Mouse (Mus musculus) liver, postnatal 0 days (tissue): ENCODE measurements around the gene Lman2. TPM values are rescaled to one million over a fixed set of nuclear protein-coding genes. Genes with fewer than 3 reads are reported as not detected.

Experiments
- ATAC-seq: fragments of 200-750 bp; cut with Nextera tagmentation; 2 replicates; pipeline ENCODE4 v1.8.0; 2017; ENCODE audit warnings: mild to moderate bottlenecking, moderate library complexity
- DNase-seq: peaks from one replicate; pipeline ENCODE4 v3.0.0-alpha.2; 2016
- H3K27ac ChIP-seq: fragments of 300-500 bp; sonication (generic); 2 replicates; pipeline ENCODE4 v1.5.1; 2014; ENCODE audit warnings: antibody characterized with exemption, moderate library complexity, mild to moderate bottlenecking, low read depth
- H3K27me3 ChIP-seq: fragments of 300-500 bp; sonication (generic); 2 replicates; pipeline ENCODE4 v1.6.1; 2014; ENCODE audit warnings: low read length, control low read depth, mixed read lengths; ENCODE audit not compliant: insufficient read depth
- H3K36me3 ChIP-seq: fragments of 300-500 bp; sonication (generic); replicated peaks from 2 replicates; pipeline ENCODE4 v1.6.1; 2014; ENCODE audit warnings: mild to moderate bottlenecking, control low read depth, low read length, moderate library complexity, mixed read lengths; ENCODE audit not compliant: insufficient read depth
- H3K4me1 ChIP-seq: fragments of 300-500 bp; sonication (generic); 2 replicates; pipeline ENCODE4 v1.6.1; 2014; ENCODE audit warnings: antibody characterized with exemption, mild to moderate bottlenecking, control low read depth; ENCODE audit not compliant: insufficient read depth
- H3K4me2 ChIP-seq: fragments of 300-500 bp; sonication (generic); 2 replicates; pipeline ENCODE4 v1.6.1; 2014; ENCODE audit warnings: low read depth, mild to moderate bottlenecking, low read length, moderate library complexity, mixed read lengths
- H3K4me3 ChIP-seq: fragments of 300-500 bp; sonication (generic); 2 replicates; pipeline ENCODE4 v1.5.1; 2014; ENCODE audit warnings: low read depth, low read length
- H3K9ac ChIP-seq: fragments of 300-500 bp; sonication (generic); replicated peaks from 2 replicates; pipeline ENCODE4 v1.6.1; 2014; ENCODE audit warnings: mild to moderate bottlenecking, moderate library complexity
- H3K9me3 ChIP-seq: fragments of 300-500 bp; sonication (generic); 2 replicates; pipeline ENCODE4 v1.6.1; 2016; ENCODE audit warnings: mild to moderate bottlenecking, control low read depth, low read length, mixed read lengths
- CTCF ChIP-seq: sonication (generic); IDR thresholded peaks from 2 replicates; pipeline ENCODE4 v1.5.1; 2016; ENCODE audit warnings: antibody characterized with exemption, low read depth
- EP300 ChIP-seq: IDR thresholded peaks from 2 replicates; pipeline ENCODE4 v1.6.1; 2016; ENCODE audit warnings: antibody characterized with exemption, low read depth, mild to moderate bottlenecking
- WGBS: fragments of 180-500 bp; shearing (Covaris S2); extraction: QIAGEN DNeasy Blood & Tissue Kit; methylation state at CpG from one replicate; pipeline ENCODE4 v1.1.7; 2014; ENCODE audit not compliant: insufficient replicate concordance; 5-methylcytosine and 5-hydroxymethylcytosine counted together
- polyA plus RNA-seq: library from polyadenylated mRNA; unstranded; fragments of >200 nt; fragmentation: Nextera tagmentation; extraction: Ambion mirVana; gene quantifications from 2 replicates; pipeline ENCODE4 v1.2.1, GENCODE M21; 2015

Gene Lman2
- 50.5 and 56.0 TPM in 2 replicates for polyA plus RNA-seq

DNA sequence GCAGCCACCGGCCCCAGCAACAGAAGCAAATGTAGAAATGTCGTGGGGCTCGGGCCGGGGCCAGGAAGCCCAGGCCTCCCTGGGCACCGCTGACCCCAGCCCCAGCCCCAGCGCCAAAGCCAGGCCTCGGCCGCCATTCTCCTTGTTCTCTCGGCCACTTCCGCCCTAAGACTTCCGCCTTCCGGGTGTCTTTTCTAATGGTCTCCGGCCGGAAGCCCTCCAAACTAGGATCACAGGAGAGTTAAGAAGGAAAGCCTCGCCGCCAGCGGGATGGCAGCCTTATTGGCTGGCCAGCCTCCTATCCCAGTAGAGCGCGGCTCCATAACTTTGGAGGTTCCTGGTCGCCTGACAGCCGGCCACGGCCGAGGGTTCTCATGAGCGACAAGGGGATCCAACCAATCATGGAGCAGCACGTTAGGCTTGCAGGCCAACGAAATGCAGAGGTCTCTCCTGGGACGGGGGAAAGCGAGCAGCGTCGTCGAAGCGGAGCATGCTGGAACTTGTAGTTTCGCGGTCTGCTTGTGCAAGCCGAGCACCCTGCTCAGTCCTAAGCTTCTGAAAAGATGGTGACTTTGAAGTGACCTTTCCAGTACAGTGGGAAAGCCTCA is at the start of gene Lman2:
Gene Lman2, minus strand, starts transcription at position 331 of the 608 bp plus-strand sequence.
- no peaks in the 10 kb centered on the region for H3K9me3 ChIP-seq
- peaks cover 18% of the 10 kb centered on the region for H3K36me3 ChIP-seq
- peak within 1 kb of the TSS; percentile 98 for H3K9ac ChIP-seq
- H3K4me3 ChIP-seq: peak within 1 kb of the TSS; percentile 99
- DNase-seq: peak; percentile 94
- TF ChIP-seq CTCF: no peak
- peak; percentile 55; the same call in 1 of the 2 replicates for TF ChIP-seq EP300
- peaks cover 20% of the 10 kb centered on the region for H3K4me1 ChIP-seq
- H3K27ac ChIP-seq: peak within 1 kb of the TSS; percentile 98
- no peaks in the 10 kb centered on the region for H3K27me3 ChIP-seq
- peak within 1 kb of the TSS; percentile 86 for H3K4me2 ChIP-seq
- ATAC-seq: peak; percentile 97
- 0% methylated on average over 35 of the region's 35 CpGs for WGBS

DNA sequence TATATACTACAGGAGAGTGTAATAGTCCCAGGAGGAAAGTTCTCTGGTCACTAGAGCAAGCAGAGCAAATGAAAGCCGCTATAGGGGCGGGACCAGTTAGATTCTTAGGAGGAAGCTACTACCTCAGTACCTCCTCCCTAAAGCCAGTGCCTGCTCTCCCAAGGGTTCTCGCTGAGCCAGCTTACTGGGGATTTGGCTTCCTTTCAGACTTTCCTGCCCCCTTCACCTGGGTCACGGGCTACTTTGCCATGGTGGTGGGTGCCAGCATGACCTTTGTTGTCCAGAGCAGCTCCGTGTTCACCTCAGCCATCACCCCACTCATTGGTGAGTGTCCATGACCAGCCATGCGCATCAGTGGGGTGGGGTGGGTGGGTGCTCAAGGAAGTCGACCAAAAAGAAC is 49.2 kb upstream of the Lman2 start:
- TF ChIP-seq EP300: no peak
- no peak for TF ChIP-seq CTCF
- WGBS: 65% methylated on average over 7 of the region's 7 CpGs
- Histone ChIP-seq H3K27ac (no peak overlapping the region), H3K9ac (no peak overlapping the region), H3K27me3 (peaks cover 33% of the 10 kb centered on the region), H3K4me1 (no peaks in the 10 kb centered on the region; the same call in 1 of the 2 replicates), H3K9me3 (no peaks in the 10 kb centered on the region), H3K36me3 (no peaks in the 10 kb centered on the region), H3K4me3 (no peak overlapping the region), H3K4me2 (no peak overlapping the region)
- ATAC-seq (no peak), DNase-seq (no peak)

DNA sequence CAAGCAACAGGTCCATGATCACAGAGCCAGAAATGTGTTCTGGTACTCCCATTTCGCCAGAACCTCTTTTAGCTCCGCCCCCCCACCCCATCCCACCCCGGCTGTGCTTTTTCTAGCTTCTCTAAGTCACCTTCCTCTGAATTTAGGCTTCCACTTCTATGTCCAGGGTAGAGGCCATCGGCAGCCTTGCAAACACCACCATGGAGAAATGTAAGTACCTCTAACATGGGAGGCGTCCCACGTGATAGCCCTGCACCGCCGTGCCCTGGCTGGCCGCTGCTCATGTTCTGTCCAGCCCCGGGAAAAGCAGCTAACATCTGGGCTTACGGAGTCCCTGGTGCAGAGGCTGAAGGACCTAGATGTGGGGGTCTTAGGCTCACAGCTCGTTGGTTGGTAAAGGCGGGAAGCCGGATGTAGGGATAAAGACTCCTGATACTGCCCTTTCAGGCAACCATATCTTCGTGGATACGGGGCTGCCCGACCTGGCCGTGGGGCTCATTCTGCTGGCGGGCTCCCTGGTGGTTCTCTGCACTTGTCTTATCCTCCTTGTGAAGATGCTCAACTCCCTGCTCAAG is 46.0 kb upstream of the Lman2 start:
- Histone ChIP-seq H3K36me3 (no peaks in the 10 kb centered on the region), H3K4me2 (no peak overlapping the region), H3K9ac (no peak overlapping the region), H3K27me3 (peaks cover 31% of the 10 kb centered on the region), H3K9me3 (no peaks in the 10 kb centered on the region), H3K4me1 (peaks cover 2% of the 10 kb centered on the region), H3K4me3 (no peak overlapping the region), H3K27ac (no peak overlapping the region)
- WGBS: 79% methylated on average over 19 of the region's 19 CpGs
- TF ChIP-seq CTCF: no peak
- no peak for TF ChIP-seq EP300
- DNase-seq (no peak), ATAC-seq (no peak)

DNA sequence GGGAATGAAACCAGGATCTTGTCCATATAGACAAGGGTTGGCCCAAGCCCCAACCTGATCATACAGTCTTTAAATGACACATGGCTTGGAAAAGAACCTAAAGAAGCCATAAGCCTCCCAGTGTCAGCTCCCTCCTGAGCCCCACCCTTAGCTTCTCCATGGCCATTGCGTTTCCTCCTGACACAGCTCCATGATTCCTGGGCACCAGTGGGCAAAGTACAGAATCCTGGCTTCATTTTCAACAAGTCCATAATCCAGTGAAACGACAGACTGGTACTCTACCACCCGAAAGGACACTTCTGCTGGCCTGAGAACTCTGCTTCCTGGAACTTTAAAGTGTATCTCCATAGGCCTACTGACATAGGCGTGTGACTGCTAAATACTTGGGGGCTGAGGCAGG is 44.8 kb upstream of the Lman2 start:
- WGBS: 73% methylated on average over 4 of the region's 4 CpGs

DNA sequence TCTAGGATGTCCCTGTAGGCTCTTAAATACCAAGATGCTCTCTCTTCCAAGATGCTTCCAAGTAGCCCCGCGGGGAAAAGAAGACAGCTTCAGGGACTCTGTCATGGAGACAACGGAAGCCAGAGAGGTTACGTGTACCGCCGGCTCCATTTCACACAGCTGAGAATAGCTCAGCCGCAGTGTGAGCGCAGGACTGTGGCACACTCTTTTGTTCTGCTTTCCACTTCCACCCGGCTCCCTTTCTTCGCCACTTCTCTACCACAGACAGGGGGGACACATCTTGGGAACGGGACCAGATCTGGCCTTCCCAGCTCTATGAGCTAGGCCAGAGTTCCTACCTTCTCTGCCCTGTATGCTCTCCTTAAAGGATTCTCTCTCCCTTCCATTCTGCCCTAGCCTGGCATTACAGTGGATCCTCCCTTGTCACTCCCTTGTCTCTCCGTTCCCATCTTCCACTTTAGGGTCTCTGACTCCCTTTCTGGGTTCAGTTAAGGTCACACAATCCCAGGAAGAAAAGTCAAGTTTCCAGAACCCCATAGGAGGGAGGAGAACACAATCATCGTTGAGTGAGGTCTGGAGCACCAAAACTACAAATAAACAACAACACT is 43.3 kb upstream of the Lman2 start:
- 31% methylated on average over 13 of the region's 13 CpGs for WGBS

More for the DNA sequence above, 44.8 kb upstream of the Lman2 start:
- TF ChIP-seq EP300 (no peak), CTCF (no peak)
- no peak overlapping the region for H3K27ac ChIP-seq
- no peak for DNase-seq
- no peak for ATAC-seq
- H3K36me3 ChIP-seq: no peaks in the 10 kb centered on the region
- H3K9me3 ChIP-seq: no peaks in the 10 kb centered on the region
- no peak overlapping the region for H3K4me2 ChIP-seq
- H3K9ac ChIP-seq: no peak overlapping the region
- no peak overlapping the region for H3K4me3 ChIP-seq
- peaks cover 31% of the 10 kb centered on the region for H3K27me3 ChIP-seq
- H3K4me1 ChIP-seq: peaks cover 2% of the 10 kb centered on the region; the same call in 1 of the 2 replicates

More for the DNA sequence above, 43.3 kb upstream of the Lman2 start:
- peak overlapping the region; percentile 19; the same call in 1 of the 2 replicates for H3K4me2 ChIP-seq
- no peak overlapping the region for H3K4me3 ChIP-seq
- ATAC-seq (peak; percentile 50), DNase-seq (peak; percentile 39)
- TF ChIP-seq EP300 (0 out of 2 replicates have a peak, but pooled peaks have one; percentile 8), CTCF (no peak)
- peaks cover 2% of the 10 kb centered on the region; the same call in 1 of the 2 replicates for H3K4me1 ChIP-seq
- H3K9me3 ChIP-seq: no peaks in the 10 kb centered on the region
- H3K9ac ChIP-seq: no peak overlapping the region
- peaks cover 28% of the 10 kb centered on the region for H3K27me3 ChIP-seq
- H3K36me3 ChIP-seq: no peaks in the 10 kb centered on the region
- 0 out of 2 replicates have a peak overlapping the region, but pooled peaks have one; percentile 19 for H3K27ac ChIP-seq
